Mouse (Mus musculus): ENCODE data around the gene Egfl8.

- TF ChIP-seq EP300 (optimal IDR thresholded peaks at IDR 0.05) (no peak), CTCF (IDR thresholded peaks at IDR 0.05; ENCODE audit: low read depth) (no peak)
These were observed 33.5 kb upstream of the Egfl8 start for GRCm38 (mm10) chr17:34649106-34649864.

Measured in stomach, postnatal 0 days (tissue).